Mouse (Mus musculus): ENCODE data around the gene Padi6.

DNA sequence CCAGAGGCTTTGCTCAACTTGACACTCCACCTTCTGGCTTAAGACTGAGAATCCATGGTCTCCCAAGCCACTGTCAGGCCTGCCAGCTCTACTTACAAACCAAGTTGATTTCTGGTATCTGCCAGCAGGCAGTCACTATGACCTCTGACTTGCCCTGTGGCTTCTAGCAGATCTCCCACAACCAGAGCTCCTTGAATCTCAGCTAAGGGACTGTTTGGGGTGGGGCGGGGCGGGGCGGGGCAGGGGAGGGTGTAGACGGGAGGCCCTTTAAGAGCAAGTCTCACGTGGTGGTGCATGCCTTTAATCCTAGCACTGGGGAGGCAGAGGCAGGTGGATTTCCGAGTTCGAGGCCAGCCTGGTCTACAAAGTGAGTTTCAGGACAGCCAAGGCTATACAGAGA lies 9.6 kb downstream of the Padi6 start:
- TF ChIP-seq CTCF (IDR thresholded peaks at IDR 0.05) = no peak
- TF ChIP-seq EP300 (IDR thresholded peaks at IDR 0.05; ENCODE audit: insufficient read depth, low read depth, low read length) = no peak
- TF ChIP-seq POLR2A (IDR thresholded peaks at IDR 0.05; ENCODE audit: insufficient read depth, low read depth, low read length) = no peak

Measured in heart, adult 2 months (tissue).